Mouse (Mus musculus): ENCODE measurements around the gene Ets2.
"Not testable (repeated sequence)": the region's sequence is repeated elsewhere in the genome, so short reads cannot be mapped to it uniquely, and the experiment has no call there.

The Ets2 gene

DNA sequence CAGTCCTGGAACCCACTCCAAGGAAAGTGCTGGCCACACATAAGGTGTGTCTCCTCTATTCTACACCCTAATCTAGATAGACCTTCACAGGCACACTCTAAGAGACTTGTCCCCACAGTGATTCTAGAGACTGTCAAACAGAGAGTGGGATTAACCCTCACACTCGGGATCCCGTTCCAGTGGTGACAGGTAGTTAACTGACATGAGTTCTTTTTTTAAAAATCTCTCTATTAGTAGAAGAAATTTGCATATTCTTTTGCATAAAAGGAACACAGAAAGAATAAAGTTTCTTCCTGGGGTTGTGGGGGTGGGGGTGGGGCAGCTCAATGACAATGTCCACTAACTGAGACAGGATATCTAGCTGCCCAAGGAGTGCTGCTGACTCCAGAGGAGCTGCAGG lies 32.9 kb downstream of the Ets2 start:
- no peak for DNase-seq (ENCODE audit: low spot score in 2 of 2)

DNA sequence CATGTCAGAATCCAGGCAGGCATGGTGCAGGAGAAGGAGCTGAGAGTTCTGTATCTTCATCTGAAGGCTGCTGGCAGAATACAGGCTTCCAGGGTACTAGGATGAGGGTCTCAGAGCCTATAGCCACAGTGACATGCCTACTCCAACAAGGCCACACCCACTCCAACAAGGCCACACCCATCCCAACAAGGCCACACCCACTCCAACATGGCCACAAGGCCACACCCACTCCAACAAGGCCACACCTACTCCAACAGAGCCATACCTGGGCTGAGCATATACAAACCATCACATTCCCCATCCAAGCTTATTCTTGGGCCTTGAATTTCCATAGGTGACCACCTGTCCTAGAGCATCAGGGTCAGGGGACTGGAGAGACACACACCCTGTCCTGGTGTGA lies 34.2 kb downstream of the Ets2 start:
- DNase-seq (ENCODE audit: low spot score in 2 of 2) = peak in 1 of 2 experiments; percentile 34

DNA sequence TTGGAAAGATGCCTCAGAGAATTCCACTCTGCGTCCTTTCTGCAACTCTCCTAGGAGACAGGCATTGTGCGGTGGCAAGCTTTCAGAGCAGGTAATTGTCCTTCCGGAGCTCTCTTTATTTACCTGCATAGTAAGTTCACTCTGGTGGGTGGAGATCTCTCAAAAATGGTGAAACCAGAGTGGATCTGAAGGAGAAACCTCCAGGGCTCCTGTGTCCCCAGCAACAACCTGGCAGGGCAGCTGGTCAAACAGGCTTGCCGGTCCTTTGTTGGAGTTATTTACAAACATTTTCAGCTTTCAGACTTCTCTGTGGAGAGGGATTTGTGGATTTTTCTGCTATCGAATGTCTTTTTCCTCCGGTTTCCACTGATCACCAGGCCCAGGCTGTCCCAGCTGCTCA lies 34.6 kb downstream of the Ets2 start:
- DNase-seq (ENCODE audit: low spot score in 2 of 2) = no peak

DNA sequence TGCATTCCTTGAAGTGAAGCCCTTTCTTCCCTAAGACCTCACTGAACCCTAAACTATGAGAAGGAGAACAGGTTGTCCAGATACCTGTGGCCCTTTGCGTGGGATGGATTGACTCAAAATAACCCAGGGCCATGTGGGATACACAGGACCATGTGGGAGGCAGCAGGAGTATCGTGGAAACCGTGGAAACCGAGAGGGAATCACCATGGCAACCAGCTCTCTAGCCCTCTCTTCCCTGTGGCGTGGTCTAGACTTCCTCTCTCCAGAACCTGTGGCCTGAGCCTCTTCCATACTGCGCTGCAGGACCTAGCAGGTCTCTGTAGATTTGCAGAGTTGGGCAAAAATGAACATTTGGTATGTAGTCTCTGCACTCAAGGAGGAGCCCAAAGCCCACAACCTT lies 37.6 kb downstream of the Ets2 start:
- DNase-seq (ENCODE audit: low spot score in 2 of 2) = no peak

DNA sequence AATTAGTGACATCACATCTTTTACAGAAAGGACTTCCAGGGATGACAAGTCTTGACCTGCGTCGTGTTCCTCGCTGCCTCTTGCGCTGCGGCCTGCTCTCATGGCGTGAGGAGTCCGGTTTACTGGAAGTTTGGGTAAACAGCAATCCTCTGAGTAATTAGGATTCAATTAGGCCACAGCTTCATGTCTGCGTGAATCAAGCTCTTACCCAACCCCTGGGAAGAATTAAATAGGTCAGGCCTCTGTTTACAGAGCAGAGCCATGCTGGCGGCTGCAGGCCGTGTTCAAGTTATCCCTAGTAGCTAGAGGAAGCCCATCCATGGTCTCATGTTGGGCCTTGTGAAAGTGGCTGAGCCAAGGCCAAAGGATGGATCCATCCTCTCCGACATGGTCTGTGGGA lies 39.5 kb downstream of the Ets2 start:
- DNase-seq (ENCODE audit: low spot score in 2 of 2) = no peak

DNA sequence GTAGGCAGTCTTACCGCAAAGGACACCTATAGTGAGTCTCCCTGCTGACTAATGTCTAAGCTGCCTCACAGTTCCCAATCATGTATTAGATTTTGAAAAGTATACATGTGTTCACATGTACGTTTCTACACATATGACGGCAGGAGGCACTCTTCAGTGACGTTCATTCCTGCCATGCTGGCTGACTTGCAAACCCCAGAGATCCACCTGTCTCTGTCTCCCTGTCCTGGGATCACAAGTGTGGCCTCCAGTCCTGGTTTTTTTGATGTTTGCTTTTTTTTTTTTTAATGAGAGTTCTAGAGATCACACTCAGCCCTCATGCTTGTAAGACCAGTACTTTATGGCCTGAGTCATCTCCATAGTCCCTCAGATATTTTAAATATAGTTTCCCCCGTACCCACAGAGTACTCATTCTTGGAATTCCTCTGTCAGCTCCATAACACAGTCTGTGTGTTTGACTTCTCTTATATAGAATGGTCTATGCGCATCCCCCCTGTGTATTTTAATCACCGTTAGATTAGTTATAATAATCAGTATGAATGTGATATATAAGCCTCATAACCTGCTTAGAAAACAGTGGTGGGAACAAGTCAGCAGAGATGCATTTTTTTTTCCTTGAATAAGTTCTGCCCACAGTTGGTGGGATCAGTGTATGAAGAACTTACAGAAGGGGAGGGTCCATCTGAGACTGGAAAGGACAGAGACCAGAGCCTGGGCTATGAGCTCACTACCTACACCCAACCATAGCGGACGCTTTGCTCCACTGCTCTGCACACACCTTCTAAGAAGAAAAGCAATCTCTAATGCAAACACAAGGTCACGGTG lies 40.3 kb downstream of the Ets2 start:
- no peak for DNase-seq (ENCODE audit: low spot score in 2 of 2)

DNA sequence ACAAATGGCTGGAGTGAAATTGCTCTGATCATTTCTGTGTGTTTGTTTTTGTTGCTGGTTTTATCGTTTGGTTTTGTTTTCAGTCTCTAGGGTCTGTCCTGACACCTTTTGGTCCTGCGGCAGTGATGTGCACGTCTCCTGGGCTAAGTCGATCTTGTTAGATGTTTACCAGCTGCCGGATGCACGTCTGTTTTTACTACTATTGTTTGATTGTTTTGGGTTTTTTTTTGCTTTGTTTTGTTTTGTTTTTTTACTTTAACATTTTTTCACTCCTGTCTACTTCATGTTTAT lies 40.8 kb downstream of the Ets2 start:
- no peak for DNase-seq (ENCODE audit: low spot score in 2 of 2)

DNA sequence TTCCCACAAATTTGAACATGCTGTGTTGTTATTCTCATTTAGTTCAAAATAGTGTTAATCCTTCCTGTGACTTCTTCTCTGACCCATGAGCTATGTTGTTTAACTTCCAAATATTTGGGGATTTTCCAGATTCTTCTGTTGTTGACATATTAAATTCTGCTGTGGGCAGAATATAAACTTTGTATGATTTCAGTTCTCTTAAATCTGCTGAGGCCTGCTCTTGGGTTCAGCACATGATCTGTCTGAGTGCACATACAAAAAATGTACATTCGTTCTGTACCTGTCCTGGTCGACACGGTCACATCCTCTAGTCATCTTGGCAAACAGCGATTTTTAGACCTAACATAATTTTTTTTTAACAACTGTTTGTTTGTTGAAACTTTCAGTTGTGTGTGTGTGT lies 41.2 kb downstream of the Ets2 start:
- no peak for DNase-seq (ENCODE audit: low spot score in 2 of 2)

DNA sequence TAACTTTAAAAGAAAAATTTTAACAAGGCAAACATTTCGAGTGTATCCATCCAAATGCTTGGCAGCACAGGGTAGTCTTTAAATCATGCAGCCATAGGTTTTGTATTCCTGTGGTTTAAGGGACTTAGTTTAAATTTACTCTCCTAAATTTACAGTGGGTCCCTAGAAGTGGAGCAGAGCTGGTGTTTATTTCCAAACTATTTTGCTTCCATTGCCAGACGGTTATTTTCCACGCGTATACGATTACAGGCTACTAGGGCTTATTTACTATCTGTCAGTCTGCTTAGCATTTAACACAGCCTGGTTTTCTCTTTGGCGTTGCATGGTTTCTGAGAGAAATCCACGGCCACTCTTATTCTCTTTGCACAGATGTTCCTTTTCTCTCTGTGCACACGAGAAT lies 42.9 kb downstream of the Ets2 start:
- DNase-seq (ENCODE audit: low spot score in 2 of 2) = no peak

DNA sequence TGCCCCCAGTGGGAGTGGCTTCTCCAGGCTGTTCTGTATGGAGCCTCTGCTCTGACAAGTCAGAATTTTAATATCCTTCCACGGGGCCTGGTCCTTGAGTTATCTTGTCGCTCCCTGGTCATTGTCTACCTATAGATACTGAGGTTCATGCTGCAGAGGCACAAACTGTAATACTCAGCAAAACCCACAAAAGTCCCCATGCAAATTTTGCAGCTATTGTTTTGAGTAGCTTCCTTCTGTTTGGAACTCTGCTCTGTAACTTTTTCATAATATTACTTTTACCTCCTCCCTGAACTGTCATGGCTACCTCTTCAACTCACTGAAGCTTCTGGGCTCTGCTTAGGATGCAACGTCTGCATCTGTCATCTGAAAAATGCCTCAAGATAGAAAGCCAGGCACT lies 43.8 kb downstream of the Ets2 start:
- no peak for DNase-seq (ENCODE audit: low spot score in 2 of 2)

DNA sequence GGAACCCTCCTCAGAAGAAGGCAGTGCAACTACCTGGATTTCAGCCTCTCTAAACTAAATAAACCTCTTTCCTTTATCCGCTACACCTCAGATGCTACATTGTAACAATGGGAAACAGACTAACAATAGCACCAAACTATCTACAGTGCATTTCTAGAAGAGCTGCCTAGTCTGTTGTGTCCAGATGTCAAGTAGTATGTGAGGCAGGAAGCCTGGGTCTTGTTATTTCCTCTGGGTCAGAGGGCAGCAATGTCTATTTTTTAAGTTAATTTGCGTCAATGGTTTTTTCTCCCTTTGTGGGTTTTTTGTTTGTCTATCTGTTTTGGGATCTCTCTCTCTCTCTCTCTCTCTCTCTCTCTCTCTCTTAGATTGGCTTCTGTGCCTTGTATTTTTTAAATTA lies 44.7 kb downstream of the Ets2 start:
- DNase-seq (ENCODE audit: low spot score in 2 of 2) = no peak

DNA sequence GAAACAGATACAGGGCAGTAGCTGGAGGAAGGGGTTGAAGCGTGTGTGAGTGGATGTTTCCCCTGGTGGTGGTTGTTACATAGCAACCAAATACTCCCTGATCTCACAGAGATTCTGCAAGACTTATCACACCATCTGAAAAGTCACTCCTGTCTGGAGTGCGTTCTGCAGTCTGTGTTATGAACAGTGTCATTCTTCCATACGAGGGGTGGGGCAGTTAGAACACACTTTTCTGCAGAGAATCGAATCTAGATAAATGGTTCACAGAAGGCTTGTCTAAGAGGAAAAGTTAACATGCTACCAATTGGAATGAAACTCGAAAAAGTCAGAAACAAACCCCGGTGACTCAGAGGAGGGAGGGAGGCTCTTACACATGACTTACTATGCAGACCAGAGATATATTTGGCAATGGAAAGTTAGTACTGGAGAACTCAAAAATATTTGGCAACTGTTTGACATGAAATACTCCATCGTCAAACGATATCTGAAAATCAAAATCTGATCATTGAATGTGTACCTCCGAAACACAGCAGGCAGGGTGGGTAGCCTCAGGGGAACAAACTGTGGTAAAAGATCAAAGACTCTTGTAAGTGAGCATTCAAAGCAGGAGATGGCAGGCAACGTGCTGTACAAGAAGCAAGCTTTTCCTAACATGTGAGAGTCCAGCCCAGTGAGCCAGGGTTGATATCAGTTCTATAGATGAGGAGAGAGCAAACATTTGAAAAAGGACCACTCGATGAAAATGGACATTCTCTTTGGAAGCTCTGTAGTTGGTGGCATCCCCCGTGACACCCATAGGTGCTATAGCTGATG lies 47.6 kb downstream of the Ets2 start:
- DNase-seq (ENCODE audit: low spot score in 2 of 2) = peak; percentile 38 to 45

DNA sequence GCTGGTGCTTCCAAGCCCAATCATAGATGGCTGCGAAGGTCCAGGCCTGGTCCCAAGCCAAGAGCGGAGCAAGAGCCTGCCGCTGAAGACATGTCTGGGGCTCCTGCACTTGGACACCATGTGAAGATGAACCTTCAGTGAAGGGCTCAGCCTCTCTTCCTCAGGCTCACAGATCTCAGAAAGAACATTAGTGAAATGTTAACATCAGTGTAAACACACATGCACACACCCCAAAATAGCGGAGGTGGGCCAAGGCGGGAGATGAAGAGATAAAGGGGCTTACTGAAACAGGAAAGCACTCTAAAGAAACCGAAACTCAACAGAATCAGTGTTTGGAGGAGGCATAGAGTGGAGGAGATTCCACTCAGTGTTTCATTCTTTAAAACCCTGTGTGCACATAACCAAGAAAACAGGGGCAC lies 48.3 kb downstream of the Ets2 start:
- peak; percentile 31 to 45 for DNase-seq (ENCODE audit: low spot score in 2 of 2)

DNA sequence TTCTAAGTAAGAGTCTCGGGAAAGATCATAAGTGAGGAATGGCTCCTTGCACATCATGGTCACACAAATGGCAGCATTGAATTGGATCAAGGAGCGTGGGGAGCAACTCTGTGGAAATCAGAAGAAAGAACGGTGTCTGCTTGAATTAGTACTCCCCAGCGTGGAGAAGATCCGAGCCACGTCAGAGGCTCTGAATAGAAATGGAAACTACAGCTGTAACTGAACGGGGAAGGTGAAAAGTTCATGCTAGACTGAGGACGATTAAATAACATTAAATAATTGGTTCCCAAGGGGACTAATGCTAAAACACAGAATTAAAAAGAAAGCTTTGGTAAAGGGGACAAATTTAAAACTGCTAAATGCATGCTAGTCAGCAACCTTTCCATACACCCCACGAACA lies 50.6 kb downstream of the Ets2 start:
- DNase-seq (ENCODE audit: low spot score in 2 of 2) = no peak

DNA sequence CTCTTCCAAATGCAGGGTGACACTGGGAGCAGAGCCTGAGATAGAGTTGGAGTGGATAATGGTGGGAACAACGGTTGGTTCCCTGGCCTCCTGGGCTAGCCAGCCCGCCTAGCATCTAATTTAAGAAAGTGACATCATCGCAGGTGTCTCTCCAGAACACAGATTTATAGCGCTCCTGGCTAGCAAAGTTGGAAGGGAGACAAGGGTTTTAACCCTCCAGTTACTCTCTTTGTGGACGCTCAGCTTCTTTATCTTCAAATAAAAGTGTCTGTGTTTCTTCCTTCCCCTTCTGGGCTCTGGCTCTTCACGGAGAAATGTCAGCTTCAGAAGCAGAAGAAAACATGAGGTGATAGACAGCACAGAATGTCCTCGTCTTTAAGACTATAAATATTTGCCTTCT lies 51.4 kb downstream of the Ets2 start:
- DNase-seq (ENCODE audit: low spot score in 2 of 2) = no peak

DNA sequence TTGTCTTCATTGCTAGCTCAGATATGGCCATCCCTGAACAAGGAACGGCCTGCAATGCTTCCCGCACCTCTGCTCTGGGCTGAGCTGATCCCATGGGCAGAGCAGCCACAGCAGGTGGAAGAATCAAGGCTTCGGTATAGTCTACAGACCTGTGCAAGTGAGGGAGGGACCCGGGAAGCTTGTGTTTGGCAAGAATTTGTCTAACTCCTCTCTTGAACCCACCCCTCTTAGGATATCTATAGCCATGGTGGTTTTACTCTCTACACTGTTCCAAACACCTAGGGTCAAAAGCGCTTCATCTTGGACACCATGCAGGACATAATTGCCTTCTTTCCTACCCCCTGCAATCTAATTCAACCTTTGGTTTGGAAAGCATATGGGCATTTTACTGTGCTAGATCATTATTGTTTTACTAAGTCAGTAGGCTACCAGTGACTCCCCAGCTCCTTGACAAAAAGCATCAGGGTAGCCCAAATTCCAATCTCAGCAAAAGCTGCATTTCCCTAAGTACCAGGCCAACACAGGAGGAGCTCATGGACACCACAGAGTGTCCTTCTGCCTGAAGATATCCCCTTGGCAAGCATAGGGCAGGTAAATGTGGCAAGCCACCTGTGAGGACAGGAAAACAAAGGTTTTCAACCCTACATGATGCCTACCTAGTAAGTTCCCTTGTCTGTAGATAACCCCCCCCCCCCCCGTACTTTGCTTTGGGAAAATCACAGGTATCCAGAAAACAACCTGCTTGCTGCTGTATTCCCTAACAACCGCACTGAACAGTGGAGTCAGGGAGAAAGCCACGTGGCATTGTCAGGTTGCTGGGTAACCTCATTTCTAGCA lies 57.5 kb downstream of the Ets2 start:
- no peak for DNase-seq (ENCODE audit: low spot score in 2 of 2)

DNA sequence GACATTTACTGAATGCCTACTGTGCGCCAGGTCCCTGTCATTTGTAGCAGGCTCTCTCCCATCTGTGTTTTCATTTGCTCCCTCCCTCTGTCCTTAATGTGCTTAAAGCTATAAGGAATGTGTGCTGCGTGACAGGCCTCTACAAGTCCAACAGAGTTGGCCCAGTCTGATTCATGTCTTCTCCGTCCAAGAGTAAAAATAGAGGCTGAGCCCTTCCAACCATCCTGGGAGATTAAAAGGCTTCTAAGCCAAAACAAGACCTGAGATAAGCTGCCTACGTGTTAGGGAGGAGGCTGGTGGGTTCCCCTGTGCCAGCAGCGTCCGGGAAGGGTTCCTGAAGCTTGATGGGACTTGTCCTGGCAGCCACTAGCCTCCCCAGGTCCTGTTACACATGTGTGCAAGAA lies 58.1 kb downstream of the Ets2 start:
- DNase-seq (ENCODE audit: low spot score in 2 of 2) = no peak

DNA sequence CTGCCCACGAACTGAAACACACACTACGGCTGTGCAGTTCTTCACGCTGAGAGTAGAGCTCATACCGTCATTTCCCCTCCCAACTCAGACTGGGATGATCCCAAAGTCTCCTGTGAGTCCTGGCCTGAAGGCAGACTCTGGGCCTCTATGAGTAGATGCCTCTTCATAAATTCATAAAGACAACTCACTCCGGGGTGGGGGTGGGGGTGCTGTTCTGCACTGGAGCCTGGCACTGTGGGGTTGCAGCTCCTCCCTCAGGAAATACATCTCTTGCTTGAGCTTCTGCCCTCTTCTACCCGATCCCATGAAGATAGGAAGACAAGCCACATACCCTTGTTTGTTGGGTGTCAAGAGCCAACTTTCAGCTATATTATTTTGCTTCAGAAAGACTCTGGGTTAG lies 59.9 kb downstream of the Ets2 start:
- DNase-seq (ENCODE audit: low spot score in 2 of 2) = no peak

DNA sequence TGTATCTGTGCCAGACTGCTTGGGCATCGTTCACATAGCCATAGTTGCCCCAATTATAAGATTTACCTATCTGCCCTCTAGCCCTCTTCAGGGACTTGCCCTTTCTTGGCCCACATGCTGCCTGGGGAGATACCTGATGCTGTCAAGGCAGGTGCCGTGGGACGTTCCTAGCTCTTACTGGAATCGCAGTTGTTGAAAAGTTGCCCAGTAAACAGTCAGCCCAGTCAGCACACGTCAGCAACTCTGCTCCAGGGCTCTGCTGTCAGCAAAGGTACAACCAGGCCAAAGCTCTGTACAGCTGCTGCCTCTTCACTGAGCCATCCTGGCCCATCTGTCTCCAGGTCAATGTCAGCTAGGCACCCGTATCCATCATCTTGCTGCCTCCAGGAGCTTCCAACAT lies 61.3 kb downstream of the Ets2 start:
- no peak for DNase-seq (ENCODE audit: low spot score in 2 of 2)

DNA sequence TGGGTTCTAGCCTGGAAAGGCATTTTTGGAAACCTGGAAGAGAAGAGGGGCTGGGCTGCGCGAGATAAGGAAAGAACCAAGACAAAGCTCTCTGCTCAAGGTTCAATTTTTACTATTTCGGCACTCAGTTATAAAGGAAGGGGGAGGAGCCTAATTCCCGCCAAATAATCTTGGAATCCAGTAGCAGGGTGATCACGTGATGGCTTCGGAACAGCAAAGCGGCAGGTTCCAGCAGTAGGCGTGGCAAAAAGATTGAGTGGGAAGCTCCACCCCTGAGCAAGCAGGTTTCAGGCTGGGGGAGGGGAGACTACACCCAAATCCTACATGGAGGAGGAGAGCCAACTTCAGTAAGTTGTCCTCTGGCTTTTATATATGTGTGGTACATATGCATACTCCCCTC lies 62.2 kb downstream of the Ets2 start:
- not testable (repeated sequence) for DNase-seq (ENCODE audit: low spot score in 2 of 2)

DNA sequence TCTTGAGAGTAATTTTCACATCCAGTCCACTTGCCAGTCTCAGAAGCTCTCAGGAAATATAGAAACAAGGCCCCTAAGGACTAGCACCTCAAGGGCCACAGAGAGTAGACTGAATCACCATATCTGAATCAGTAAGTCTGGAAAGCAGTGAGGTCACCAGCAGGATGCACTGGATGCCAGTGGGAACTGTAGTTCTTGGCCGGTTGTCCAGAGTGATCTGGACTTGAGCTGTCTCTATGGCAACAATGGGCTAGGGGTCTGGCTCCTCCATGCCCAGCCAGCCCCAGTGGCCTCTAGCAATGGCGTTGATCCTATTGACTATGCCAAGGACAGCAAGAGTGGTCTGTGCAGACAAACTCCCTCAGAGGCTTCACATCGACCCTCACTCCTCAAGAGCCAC lies 64.3 kb downstream of the Ets2 start:
- DNase-seq (ENCODE audit: low spot score in 2 of 2) = no peak

DNA sequence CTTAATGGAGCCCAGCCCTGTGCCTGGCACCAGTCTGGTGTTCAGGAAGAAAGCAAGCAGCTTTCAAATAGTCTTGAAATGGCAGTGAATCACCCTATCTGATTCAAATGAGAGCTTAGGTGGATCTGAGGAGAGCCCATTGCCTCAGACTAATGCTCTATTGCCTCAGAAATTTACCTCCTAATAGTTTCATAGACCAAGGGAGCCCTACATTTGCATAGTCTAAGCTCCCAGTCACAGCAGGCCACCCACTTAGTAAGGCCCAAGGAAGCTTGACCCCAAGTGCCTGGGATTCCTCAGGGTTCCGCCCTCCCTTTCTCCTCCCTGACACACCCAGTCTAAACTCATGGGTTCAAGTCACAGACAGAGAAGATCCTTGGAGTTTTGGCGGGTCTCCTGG lies 65.4 kb downstream of the Ets2 start:
- no peak for DNase-seq (ENCODE audit: low spot score in 2 of 2)
